Mouse (Mus musculus): ENCODE measurements around the gene Tenm2. TPM values are rescaled to one million over a fixed set of nuclear protein-coding genes. Genes with fewer than 3 reads are reported as not detected.

The Tenm2 gene
- total RNA-seq, 1 experiment from 2014 or later = 0.12 TPM

DNA sequence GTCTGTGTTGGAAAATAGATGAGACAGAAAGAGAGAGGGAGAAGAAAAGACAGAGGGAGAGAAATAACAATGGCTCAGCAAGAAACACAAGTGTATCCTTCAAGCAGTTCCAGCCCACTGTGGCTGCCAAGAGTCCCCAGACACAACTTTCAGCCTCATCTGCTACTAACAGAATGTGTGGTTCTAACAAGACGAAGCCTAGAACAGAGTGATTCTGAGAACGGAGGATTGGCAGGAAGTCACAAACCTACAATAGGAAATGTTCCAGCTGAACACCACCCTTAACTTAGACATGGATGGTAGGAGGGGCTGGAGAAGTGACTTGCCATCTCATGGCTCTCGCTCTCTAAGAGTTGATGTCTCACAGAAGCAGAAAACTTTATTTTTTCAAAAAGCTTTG lies 894.0 kb downstream of the Tenm2 start:
- no peak for ATAC-seq (ENCODE audit: extremely low read depth, insufficient number of reproducible peaks, low FRiP score, poor library complexity, severe bottlenecking)

DNA sequence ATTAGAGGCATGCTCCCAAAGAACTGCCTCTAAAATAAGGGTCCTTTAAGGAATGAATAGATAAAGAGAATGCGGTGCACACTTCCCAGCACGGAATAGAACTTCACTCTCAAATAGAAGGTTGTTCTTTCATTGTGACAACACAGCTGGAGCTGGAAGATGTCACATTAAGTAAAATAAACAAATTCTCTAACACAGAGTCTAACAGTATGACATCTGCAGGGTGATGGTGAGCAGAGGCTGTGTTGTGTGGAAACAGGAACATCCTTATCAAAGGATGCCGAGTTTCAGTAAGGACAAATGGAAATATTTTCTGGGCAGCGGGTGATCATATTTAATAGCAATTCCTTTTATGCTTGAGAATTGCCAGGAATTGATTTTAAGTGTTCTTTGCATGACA lies 897.3 kb downstream of the Tenm2 start:
- no peak for ATAC-seq (ENCODE audit: extremely low read depth, insufficient number of reproducible peaks, low FRiP score, poor library complexity, severe bottlenecking)

DNA sequence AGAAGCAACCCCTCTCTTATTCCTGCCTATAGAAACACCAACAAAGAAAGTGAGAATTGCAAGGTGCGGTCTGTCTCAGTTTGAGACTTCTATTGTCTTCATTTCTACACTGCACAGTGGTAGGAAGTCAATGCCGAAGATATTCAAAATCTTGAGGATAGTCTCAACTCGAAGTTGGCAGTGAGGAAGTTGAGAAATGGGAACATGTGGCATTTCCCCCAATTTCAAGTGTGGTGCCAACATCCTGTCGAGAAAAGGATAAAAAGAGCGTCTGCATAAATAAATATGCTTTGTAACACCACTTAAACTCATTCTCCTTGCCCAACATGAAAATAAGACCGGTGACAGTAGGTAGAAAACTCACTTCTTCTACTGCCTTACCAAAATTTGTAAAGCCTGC lies 898.7 kb downstream of the Tenm2 start:
- ATAC-seq (ENCODE audit: extremely low read depth, insufficient number of reproducible peaks, low FRiP score, poor library complexity, severe bottlenecking) = no peak

DNA sequence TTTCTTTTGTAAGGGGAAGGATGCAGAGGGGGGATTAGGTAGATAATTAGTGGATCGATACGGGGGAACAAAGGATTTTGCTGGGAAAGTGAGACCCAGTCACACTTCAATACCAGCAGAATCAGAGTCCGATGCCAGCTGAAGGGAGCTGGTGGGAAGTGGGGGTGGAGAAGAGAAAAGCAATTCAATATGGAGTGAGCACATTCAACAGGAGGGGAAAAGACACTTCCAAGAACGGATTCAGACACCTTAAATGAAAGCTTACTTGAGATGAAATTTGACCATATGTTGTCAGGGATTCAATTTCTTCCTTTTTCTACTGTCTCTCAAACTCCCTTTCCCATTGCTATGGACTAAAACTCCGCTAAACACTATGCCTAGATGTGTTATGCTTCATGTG lies 900.6 kb downstream of the Tenm2 start:
- no peak for ATAC-seq (ENCODE audit: extremely low read depth, insufficient number of reproducible peaks, low FRiP score, poor library complexity, severe bottlenecking)

DNA sequence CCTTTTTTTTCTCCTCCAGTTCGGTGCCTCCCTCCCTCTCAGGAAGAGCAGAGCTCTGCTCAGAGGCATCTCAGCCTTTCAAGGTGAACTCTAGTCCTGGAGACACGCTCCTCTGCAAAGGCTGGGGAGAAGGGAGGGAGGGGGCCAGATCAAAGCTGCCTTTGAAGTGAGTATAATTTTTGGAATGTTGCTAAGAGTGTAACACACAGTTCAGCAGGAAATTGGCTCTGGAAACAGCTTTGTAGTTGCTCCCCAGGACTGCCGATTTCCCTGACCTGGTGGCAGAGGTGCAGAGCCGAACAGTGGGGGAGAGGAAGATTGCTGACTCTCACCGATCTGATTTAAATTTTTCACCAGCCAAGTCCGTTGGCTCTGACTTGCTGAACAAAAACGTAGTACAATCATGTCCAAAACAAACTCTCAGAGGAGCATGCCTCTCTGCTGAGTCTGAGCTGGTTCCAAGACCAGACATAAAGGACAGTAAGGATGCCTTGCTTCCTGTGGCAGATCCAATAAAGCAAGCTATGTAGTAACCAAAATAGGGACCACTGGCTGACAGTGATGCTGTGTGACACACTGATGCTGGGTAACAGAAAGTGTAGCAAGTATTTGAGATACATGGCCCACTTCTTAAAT lies 901.5 kb downstream of the Tenm2 start:
- no peak for ATAC-seq (ENCODE audit: extremely low read depth, insufficient number of reproducible peaks, low FRiP score, poor library complexity, severe bottlenecking)

DNA sequence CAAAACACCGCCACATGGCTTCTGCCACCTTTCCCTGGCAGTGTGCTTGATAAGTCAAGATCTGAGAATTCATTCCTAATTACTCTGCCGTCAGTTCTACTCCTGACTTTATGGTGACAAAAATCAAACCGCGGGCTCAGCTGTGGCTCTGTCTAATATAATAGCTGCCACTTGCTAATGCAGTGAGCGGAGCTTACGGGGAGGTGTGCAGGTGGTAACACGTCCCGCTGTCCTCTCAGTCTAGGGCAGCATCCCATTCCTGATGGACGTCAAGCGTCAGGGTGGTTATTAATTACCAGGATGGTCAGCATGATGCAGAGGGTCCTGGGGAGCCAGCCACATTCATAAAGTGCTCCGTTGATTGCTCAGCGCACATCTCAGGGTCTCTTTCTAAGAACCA lies 903.5 kb downstream of the Tenm2 start:
- no peak for ATAC-seq (ENCODE audit: extremely low read depth, insufficient number of reproducible peaks, low FRiP score, poor library complexity, severe bottlenecking)

DNA sequence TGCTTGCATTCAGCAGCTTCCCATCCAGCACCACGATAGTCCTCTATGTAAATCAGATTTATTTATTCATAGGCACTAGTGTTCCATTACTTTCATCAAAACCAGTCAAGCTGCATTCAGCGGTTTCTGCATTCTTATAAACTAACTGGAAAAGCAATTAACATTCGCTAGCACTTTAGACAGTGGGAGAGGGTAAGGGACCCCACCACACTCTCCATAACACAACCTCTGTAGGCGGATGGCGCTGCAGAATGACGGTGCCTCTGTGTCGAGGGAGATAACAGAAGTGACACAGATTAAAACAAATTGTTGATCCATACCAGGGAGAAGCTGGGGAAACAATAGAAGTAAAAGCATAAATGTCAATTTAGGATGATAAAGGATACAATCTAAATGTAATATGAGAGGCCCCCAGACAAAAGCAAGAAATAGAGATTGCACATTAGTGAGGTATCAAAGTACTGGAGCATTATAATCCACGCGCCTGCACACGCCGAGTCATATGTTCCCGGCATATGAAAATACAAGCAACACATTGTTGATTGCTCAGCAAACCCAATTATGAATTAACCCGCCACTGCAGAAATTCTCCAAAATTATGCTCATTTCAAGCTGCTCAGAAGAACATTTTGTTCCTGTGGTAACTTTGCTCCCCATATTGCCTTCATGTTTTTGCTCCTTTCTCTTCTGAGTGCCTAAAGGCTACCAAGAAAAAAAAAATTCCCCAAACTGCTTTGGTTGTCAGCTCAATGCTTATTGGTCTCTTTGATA lies 904.2 kb downstream of the Tenm2 start:
- no peak for ATAC-seq (ENCODE audit: extremely low read depth, insufficient number of reproducible peaks, low FRiP score, poor library complexity, severe bottlenecking)

DNA sequence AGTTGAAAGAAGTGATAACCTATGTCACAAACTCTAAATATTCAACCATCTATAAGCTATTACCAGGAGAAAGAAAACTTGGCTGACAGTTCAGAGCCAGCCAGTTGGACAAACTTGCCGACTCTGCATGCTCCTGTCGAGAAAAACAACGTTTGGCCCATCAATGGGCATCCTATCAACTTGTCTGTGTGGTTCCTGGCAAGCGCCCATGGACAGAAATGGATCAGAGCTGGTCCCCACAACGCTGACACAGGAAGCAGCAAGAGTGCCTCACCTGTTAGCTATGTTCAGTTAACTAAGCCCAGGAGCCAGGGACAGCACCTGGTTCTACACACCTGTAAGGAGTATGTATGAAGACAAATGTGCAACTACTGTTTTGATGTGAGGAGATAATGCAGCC lies 908.5 kb downstream of the Tenm2 start:
- ATAC-seq (ENCODE audit: extremely low read depth, insufficient number of reproducible peaks, low FRiP score, poor library complexity, severe bottlenecking) = no peak

DNA sequence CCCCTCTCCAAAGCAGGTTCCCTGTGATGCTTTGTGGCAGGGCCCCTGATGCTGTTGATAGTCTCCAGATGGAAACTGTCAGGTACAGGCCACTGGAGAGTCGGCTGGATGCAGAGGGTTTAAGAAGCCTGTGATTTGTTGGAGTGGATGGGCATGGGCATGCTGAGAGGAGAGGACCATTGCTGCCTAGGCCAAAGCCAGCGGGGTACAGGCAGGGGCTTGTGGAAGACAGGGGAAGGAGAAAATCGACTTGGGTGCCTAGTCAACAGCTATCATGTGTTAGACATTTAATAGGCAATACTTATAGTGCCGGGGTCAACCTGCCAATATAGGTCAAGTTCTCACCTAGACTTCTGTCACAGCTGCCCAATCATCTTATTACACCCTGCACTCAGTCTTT lies 926.4 kb downstream of the Tenm2 start:
- ATAC-seq (ENCODE audit: extremely low read depth, insufficient number of reproducible peaks, low FRiP score, poor library complexity, severe bottlenecking) = no peak

DNA sequence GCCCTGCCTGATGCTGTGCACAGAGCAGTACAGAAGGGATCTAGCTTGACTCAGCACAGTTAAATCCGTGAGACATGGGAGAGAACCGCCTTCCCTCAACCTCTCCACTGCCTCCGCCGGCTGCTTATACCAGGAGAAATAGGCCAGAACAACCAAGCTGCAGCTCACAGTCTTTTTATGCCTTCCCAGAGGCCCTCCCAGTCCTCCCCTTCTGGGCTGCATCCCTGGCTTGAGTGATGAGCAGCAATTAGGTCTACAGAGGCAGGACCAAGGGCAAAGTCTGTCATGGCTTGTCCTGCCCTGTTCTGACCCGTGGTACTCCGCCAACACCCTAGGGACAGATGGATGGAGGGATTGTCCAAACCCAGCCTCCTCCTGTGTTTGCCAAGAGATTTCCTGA lies 928.5 kb downstream of the Tenm2 start:
- ATAC-seq (ENCODE audit: extremely low read depth, insufficient number of reproducible peaks, low FRiP score, poor library complexity, severe bottlenecking) = no peak

DNA sequence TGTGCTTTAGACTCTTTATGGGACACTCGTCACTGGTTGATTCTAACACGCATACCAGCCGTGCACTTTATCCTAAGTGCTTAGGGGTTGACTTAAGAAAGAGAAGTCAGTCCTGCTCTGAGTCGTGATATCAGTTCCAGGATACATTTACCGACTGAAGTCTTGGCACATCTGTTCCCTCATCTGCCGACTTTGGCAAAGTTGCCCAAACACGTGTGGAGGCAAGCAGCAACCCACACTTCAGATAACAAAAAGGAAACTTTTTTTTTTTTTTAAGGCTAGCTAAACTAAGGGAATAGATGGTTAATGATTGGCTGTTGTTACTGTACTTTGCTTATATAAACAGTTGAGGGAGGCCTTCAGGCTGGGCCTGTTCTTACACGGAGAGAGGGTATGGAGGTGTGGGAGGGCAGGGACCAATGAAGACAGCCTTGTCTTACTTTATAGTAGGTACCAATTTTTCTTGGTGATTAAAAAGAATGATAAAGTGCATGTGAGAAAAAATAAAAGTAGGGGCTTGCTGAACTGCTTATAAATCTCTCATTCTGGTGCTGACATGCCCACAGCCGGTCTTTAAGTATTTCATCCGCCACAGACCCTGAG lies 930.3 kb downstream of the Tenm2 start:
- no peak for ATAC-seq (ENCODE audit: extremely low read depth, insufficient number of reproducible peaks, low FRiP score, poor library complexity, severe bottlenecking)

DNA sequence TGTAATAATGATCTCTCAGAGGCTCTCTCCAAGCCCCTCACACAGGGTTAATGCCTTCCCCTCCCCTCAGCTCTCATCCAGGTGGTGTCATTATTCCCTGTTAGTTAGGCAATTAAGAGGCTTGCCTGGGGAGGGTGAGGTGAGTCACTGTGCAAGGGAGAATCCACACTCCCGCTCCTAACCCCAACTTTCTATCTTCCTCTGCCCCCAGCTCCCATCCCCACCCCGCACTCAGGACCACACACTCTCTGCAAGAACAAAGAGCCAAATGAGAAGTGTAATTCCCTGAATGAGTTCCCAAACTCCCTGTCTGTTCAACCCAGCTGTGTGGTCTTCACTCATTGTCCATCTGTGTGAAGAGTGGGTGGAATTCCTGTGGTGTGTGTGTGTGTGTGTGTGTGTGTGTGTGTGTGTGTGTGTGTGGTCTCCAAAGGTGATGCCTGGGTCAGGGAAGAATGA lies 932.8 kb downstream of the Tenm2 start:
- no peak for ATAC-seq (ENCODE audit: extremely low read depth, insufficient number of reproducible peaks, low FRiP score, poor library complexity, severe bottlenecking)

DNA sequence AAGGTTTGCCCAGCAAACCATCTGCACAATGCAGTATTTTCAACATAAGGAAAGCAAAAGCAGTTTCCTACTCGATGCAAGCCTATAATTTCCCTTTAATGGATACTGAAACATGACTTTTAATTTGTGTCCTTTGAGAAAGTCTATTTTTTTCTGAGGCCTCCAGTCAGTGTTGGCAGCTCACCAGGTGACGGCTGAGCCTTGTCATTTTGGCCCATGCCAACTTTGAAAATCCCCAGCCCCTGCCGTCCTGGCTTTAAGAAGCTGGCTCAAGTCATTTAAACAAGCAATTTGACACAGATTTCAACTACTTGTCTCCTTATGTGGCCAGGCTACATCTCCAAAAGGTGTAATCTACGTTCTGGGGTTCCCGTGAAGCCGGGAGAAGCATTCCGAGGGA lies 933.7 kb downstream of the Tenm2 start:
- no peak for ATAC-seq (ENCODE audit: extremely low read depth, insufficient number of reproducible peaks, low FRiP score, poor library complexity, severe bottlenecking)

DNA sequence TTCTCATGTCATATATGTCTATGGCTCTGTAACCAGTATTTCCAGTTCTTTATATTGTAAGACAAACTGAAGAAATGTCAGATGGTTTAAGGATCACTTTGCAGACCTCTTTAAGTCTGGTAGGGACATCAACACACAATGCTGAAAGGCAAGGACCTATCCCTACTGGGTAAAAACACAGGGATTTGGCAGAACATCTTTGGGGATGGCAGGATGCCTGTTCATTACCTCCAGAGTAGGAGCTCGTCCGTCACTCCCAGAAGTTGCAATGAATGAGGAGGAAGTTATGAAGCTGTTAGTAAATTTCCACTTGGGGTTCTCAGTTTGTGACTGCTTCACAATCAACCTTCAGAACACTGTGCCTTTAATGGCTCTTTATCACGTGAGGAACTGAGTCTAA lies 939.2 kb downstream of the Tenm2 start:
- no peak for ATAC-seq (ENCODE audit: extremely low read depth, insufficient number of reproducible peaks, low FRiP score, poor library complexity, severe bottlenecking)

DNA sequence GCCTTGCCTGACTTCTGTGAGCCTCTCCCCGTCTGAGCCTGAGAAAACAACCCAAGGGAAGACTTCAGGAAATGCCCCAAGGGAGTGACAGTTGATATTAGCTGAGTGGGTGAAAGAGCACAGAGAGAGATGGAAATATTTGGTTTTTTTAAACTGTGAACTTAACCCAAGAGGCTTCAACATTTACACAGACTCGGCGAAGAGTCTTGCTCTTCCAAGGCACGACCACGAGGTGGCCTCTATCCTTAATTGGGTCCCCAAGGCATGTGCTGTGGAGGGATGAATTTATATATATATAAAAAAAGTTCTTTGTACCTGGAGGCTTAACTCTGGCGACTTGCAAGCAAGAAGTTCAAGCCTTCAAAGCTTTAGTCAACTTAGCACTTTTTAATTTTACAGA lies 943.6 kb downstream of the Tenm2 start:
- ATAC-seq (ENCODE audit: extremely low read depth, insufficient number of reproducible peaks, low FRiP score, poor library complexity, severe bottlenecking) = no peak

DNA sequence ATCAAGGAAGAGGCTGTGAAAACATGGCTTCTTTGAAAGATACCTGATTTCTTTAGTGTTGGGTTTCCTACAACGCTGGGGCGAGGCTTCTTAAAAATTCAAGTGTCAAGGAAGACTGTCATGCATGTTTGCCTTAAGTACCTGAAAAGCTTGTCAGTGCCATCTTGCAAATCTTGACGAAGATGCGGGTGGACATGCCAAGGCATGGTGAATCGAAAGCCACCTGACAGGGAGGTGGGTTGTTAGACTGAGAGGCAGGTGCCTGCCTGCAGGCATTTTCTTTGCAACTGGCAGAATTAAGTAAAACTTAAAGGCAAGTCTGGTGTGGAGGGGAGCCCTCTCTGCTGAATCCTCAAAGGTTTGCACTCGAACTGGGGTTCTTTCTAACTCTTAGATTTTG lies 949.5 kb downstream of the Tenm2 start:
- ATAC-seq (ENCODE audit: extremely low read depth, insufficient number of reproducible peaks, low FRiP score, poor library complexity, severe bottlenecking) = no peak

DNA sequence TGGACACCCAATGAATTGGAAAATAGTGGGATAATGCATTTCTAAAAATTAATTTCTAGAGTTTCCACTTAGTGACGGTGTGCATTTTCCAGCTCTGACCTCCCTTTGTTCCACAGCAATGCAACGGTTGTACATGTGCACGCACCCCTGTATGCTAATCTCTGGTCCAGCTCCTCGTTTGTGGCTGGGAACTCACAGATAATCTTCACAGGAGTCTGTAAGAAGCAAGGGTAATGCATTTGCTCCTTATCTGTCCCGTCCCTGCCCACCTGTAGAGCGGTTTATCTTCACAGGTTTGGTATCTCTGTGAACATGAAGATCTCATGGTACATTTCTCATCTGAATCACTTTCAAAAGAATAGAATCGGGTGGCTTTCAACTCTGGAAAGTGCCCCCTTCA lies 955.2 kb downstream of the Tenm2 start:
- no peak for ATAC-seq (ENCODE audit: extremely low read depth, insufficient number of reproducible peaks, low FRiP score, poor library complexity, severe bottlenecking)

DNA sequence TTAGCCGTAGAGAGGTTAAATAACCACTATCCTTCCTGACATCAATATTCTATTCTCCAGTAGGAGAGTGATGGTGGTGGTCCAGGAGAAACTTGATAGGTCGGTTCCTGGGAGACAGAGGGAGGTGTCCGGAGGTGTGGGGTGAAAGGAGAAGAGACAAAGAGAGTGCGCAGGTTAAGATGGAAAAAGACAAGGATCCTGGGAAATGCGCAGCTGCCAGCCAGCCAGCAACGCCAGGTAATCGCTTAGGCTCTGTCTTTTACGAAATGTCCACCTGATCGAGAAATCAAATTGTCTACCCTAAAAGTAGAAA lies 957.9 kb downstream of the Tenm2 start:
- ATAC-seq (ENCODE audit: extremely low read depth, insufficient number of reproducible peaks, low FRiP score, poor library complexity, severe bottlenecking) = no peak

DNA sequence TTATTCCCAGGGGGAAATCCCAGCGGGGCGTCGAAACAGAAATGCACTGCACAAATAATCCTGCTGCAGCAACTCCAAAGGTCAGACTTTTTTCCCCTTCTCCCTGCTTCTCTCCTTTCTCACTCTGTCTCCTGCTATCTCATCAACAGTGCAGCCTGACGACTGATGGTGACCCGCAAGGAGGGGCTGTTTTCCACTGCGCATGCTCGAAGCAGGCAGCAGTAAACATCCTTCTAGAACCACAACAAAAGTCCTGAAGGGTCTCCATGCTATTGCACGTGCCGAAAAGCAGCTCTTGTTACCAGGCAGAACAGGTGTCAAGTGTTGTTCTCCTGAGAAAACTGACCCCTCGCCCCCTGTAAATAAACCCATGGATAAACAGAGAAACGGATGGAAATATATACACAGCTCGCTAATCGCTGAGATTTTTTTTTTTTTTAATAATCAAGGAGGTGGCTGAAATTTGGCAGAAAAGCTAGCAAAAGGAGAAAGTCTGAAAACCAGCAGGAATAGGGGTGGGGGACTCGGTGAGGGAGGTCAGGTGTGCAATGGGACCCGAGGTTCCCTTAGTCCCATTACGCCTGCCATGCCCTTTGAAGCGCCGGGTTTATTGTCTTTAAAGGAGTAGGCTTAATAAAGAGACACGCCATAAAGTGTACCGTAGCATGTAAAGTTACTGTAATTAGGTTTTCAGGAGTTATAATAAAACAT lies 958.4 kb downstream of the Tenm2 start:
- no peak for ATAC-seq (ENCODE audit: extremely low read depth, insufficient number of reproducible peaks, low FRiP score, poor library complexity, severe bottlenecking)

DNA sequence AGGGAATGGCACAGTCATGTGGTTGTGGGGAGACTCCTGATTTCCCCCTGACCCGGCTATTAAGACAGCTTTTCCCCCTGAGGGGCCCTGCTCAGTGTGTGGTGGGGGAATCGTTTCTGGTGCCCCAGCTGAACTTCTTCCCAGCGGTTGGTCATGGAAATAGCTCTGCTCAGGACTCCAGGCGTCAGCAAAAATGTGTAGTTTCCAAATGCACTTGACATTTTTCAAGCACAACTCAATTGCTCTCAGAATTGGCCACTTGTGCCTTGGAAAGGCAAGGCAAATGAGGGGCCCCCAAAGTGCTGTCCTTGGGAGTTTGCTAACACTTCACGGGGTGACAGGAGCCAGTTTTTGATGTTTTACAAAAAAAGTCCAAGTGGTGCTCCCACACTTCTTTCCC lies 959.7 kb downstream of the Tenm2 start:
- no peak for ATAC-seq (ENCODE audit: extremely low read depth, insufficient number of reproducible peaks, low FRiP score, poor library complexity, severe bottlenecking)
